Mouse (Mus musculus): ENCODE data around the gene Nrd1.

GRCm38 (mm10) chr4:109017441-109017840 lies 17.0 kb downstream of the Nrd1 start:
- no peak for TF ChIP-seq CTCF (IDR thresholded peaks at IDR 0.05; ENCODE audit: insufficient read depth, low read length)
- TF ChIP-seq POLR2A (IDR thresholded peaks at IDR 0.05; ENCODE audit: borderline replicate concordance, extremely low read depth, low read depth, low read length), result no peak

All from lung, adult 2 months (tissue).